Comparison of ENCODE assay signal across 13 mouse cellular contexts in genomic region chr16:85037969-85038644, GRCm38 (mm10).
DNase-seq lines count a peak whose midpoint lies in the region; ATAC-seq lines count a peak whose summit lies in the region.
"Had no signal": no experiment of that assay in that cellular context is flagged by ENCODE, and none has a peak within 500 bp of the region (broad histone marks: within the 10 kb centered on the region; RNA-seq: fewer than 3 reads in every experiment).

No protein-coding gene starts in this region.

- H3K36me3 ChIP-seq in heart, embryonic 12.5 days = peaks cover 35% of the 10 kb centered on the region
- peaks cover 19% of the 10 kb centered on the region for H3K36me3 ChIP-seq in midbrain, embryonic 13.5 days
- H3K36me3 ChIP-seq in midbrain, embryonic 11.5 days (ENCODE audit: control insufficient read depth, insufficient read depth, low read length) = peaks cover under 1% of the 10 kb centered on the region; the same call in 1 of the 2 replicates
- H3K36me3 ChIP-seq in hindbrain, embryonic 14.5 days (replicated peaks; ENCODE audit: control insufficient read depth, insufficient read depth) = peaks cover 8% of the 10 kb centered on the region; the same call in 1 of the 2 replicates
- H3K36me3 ChIP-seq in neural tube, embryonic 15.5 days = peaks cover 14% of the 10 kb centered on the region

- intact Hi-C loops in heart, postnatal 36 days (cut with DNase I) = no loop called here

- WGBS in heart, embryonic 12.5 days = 57% methylated on average over 10 of the region's 10 CpGs
- WGBS in midbrain, embryonic 13.5 days = 70% methylated on average over 10 of the region's 10 CpGs
- WGBS in midbrain, embryonic 11.5 days = 86% methylated on average over 10 of the region's 10 CpGs
- WGBS in hindbrain, embryonic 14.5 days = 59% methylated on average over 10 of the region's 10 CpGs
- WGBS in neural tube, embryonic 15.5 days = 34% methylated on average over 10 of the region's 10 CpGs

- peak overlapping the region; percentile 10; the same call in 1 of the 2 replicates for H3K4me2 ChIP-seq in heart, embryonic 12.5 days
- no peak overlapping the region for H3K4me2 ChIP-seq in midbrain, embryonic 13.5 days (replicated peaks)
- no peak overlapping the region for H3K4me2 ChIP-seq in midbrain, embryonic 11.5 days
- H3K4me2 ChIP-seq in hindbrain, embryonic 14.5 days (replicated peaks) = no peak overlapping the region
- no peak overlapping the region for H3K4me2 ChIP-seq in neural tube, embryonic 15.5 days
- H3K4me2 ChIP-seq: liver, embryonic 11.5 days had no signal

- H3K27ac ChIP-seq in heart, embryonic 12.5 days (ENCODE audit: poor library complexity, severe bottlenecking) = peak overlapping the region; percentile 62
- peak overlapping the region; percentile 68 for H3K27ac ChIP-seq in midbrain, embryonic 13.5 days
- no peak overlapping the region; the same call in 1 of the 2 replicates for H3K27ac ChIP-seq in midbrain, embryonic 11.5 days (ENCODE audit: low read depth, low read length)
- peak overlapping the region; percentile 71 for H3K27ac ChIP-seq in hindbrain, embryonic 14.5 days
- peak overlapping the region; percentile 68 for H3K27ac ChIP-seq in neural tube, embryonic 15.5 days (replicated peaks)

- no peaks in the 10 kb centered on the region for H3K9me3 ChIP-seq in heart, embryonic 12.5 days (replicated peaks)
- H3K9me3 ChIP-seq in midbrain, embryonic 13.5 days = no peaks in the 10 kb centered on the region
- no peaks in the 10 kb centered on the region for H3K9me3 ChIP-seq in midbrain, embryonic 11.5 days (ENCODE audit: control insufficient read depth, low read length)
- H3K9me3 ChIP-seq in hindbrain, embryonic 14.5 days (ENCODE audit: control insufficient read depth, low read length) = no peaks in the 10 kb centered on the region
- no peaks in the 10 kb centered on the region for H3K9me3 ChIP-seq in neural tube, embryonic 15.5 days (replicated peaks)

- no peak overlapping the region for H3K4me3 ChIP-seq in heart, embryonic 12.5 days
- H3K4me3 ChIP-seq in midbrain, embryonic 13.5 days (replicated peaks) = no peak overlapping the region
- no peak overlapping the region for H3K4me3 ChIP-seq in midbrain, embryonic 11.5 days (ENCODE audit: low read depth, low read length)
- H3K4me3 ChIP-seq in hindbrain, embryonic 14.5 days (replicated peaks; ENCODE audit: low read length) = no peak overlapping the region
- H3K4me3 ChIP-seq in neural tube, embryonic 15.5 days (replicated peaks) = no peak overlapping the region

- ATAC-seq in heart, embryonic 12.5 days (ENCODE audit: insufficient number of reproducible peaks, low FRiP score) = no peak
- peak; percentile 69 for ATAC-seq in midbrain, embryonic 13.5 days
- no peak for ATAC-seq in midbrain, embryonic 11.5 days (ENCODE audit: low FRiP score)
- peak; percentile 67 for ATAC-seq in hindbrain, embryonic 14.5 days (ENCODE audit: low FRiP score)
- peak; percentile 76 for ATAC-seq in neural tube, embryonic 15.5 days (ENCODE audit: low FRiP score)
- ATAC-seq: intestine, embryonic 16.5 days had no signal

- no peak overlapping the region for H3K9ac ChIP-seq in heart, embryonic 12.5 days
- H3K9ac ChIP-seq in midbrain, embryonic 13.5 days (replicated peaks) = no peak overlapping the region
- no peak overlapping the region for H3K9ac ChIP-seq in midbrain, embryonic 11.5 days (ENCODE audit: low read length)
- no peak overlapping the region for H3K9ac ChIP-seq in hindbrain, embryonic 14.5 days
- no peak overlapping the region for H3K9ac ChIP-seq in neural tube, embryonic 15.5 days (replicated peaks)

- no peaks in the 10 kb centered on the region for H3K27me3 ChIP-seq in heart, embryonic 12.5 days (replicated peaks)
- no peaks in the 10 kb centered on the region for H3K27me3 ChIP-seq in midbrain, embryonic 13.5 days
- H3K27me3 ChIP-seq in midbrain, embryonic 11.5 days (ENCODE audit: control insufficient read depth, insufficient read depth, low read length) = no peaks in the 10 kb centered on the region
- H3K27me3 ChIP-seq in hindbrain, embryonic 14.5 days (ENCODE audit: control insufficient read depth, insufficient read depth, low read length) = no peaks in the 10 kb centered on the region
- no peaks in the 10 kb centered on the region for H3K27me3 ChIP-seq in neural tube, embryonic 15.5 days (replicated peaks)

- DNase-seq in heart, postnatal 36 days = no peak
- DNase-seq in midbrain, embryonic 11.5 days (ENCODE audit: low spot score, missing footprints) = no peak
- DNase-seq in hindbrain, embryonic 14.5 days (ENCODE audit: low spot score) = peak; percentile 35
- DNase-seq in testis, postnatal 10 days (ENCODE audit: low spot score) = no peak
- DNase-seq in layer of hippocampus, adult 8-10 months (ENCODE audit: low spot score in 2 of 2) = no peak
- DNase-seq: lung, postnatal 4 days; spleen, adult 18-20 months; thymus, adult 18-20 months had no signal

- H3K4me1 ChIP-seq in heart, embryonic 12.5 days (replicated peaks) = peaks cover 17% of the 10 kb centered on the region
- peaks cover 32% of the 10 kb centered on the region for H3K4me1 ChIP-seq in midbrain, embryonic 13.5 days (replicated peaks)
- no peaks in the 10 kb centered on the region; the same call in 1 of the 2 replicates for H3K4me1 ChIP-seq in midbrain, embryonic 11.5 days (ENCODE audit: control insufficient read depth, insufficient read depth, low read length)
- H3K4me1 ChIP-seq in hindbrain, embryonic 14.5 days (replicated peaks; ENCODE audit: control insufficient read depth, insufficient read depth, low read length) = peaks cover 11% of the 10 kb centered on the region
- H3K4me1 ChIP-seq in neural tube, embryonic 15.5 days = peaks cover 31% of the 10 kb centered on the region

Comparison
In these comparisons a context has a peak if more than half of its experiments do, and no peak if none do; other contexts are left out.
1. ATAC-seq: peak in midbrain, embryonic 13.5 days (single experiment), hindbrain, embryonic 14.5 days (single experiment) and neural tube, embryonic 15.5 days (single experiment); none in heart, embryonic 12.5 days (single experiment) and midbrain, embryonic 11.5 days (single experiment).